Mouse (Mus musculus): ENCODE results near the gene Rnf10.
A peak's percentile ranks its signal among the peaks of the same experiment; 100 is the strongest.
"Not testable (repeated sequence)": the region's sequence is repeated elsewhere in the genome, so short reads cannot be mapped to it uniquely, and the experiment has no call there.

Gene Rnf10

DNA sequence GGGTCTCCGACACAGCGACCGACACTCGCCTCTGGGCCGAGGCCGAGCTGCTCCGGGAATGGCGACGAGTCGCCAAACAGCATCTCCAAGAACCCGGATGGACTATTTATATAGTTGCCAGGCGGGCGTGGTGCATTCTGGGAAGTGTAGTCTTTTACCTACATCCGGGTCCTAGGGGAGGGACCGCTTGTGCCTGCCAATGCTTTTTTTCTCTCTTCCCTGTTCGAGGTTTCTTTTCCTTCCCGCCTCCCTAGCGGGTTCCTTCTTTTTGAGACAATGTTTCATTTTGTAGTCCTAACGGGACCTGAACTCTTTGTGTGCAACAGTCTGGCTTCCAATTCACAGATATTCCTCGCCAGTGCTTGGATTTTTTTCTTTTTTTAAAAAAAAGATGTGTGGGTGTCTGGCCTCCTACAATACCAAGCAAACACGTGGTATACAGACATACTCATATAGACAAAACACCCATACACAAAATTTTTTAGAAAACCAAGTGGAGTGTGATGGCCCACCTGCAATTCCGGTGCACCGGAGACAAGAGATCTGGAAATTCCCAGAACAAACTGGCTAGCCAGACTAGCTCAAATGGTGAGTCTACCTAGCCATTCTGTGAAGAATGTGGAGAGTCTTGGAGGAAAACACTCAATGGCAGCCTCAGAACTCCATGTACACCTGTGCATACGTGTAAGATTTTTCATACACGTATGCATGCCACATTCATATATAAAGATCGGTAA, at the start of gene Rnf10:
TSS of gene Rnf10 (minus strand) at position 87 of the 737 bp plus-strand sequence.
- DNase-seq = peak; percentile 91 to 95

DNA sequence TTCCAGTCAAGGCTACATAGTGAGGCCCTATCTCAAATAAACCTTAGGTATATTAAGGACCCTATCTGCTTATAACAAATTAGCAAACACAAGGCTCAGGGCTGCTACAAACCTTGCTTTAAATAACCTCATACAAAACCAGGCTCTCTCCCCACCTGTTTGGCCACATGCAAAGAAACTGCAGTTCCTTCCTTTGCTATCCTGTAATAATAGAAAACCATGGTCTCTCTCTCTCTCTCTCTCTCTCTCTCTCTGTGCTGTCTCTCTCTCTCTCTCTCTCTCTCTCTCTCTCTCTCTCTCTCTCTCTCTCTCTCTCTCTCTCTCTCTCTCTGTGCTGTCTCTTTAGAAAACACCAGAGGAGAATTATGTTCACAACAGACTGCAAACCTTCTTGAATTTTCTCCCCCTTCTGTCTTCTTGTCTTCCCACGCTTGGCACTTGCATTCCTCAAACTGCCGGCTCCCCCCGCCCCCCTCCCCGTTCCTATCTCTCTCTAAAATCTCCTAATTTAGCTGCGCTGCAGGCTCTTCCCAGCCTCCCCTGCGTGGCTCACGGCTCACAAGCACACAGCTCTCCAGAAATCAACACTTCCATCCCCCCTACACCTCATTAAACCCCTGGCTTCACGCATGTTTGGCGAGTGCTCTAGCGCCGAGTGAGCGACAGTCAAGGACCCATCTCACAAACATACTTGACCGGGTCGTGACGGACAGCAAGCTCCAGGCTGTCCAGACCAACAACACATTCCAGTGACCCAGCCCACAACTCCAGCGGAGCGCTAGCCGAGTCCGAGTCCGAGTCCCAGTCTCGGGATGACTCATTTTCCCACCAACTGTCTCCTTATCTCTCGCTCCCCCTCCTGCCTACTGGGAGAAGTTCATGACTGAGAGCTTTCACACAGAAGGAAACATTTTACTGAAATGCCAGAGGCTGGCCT, 46.6 kb upstream of the Rnf10 start:
- peak in 1 of 2 experiments; percentile 43 for DNase-seq

DNA sequence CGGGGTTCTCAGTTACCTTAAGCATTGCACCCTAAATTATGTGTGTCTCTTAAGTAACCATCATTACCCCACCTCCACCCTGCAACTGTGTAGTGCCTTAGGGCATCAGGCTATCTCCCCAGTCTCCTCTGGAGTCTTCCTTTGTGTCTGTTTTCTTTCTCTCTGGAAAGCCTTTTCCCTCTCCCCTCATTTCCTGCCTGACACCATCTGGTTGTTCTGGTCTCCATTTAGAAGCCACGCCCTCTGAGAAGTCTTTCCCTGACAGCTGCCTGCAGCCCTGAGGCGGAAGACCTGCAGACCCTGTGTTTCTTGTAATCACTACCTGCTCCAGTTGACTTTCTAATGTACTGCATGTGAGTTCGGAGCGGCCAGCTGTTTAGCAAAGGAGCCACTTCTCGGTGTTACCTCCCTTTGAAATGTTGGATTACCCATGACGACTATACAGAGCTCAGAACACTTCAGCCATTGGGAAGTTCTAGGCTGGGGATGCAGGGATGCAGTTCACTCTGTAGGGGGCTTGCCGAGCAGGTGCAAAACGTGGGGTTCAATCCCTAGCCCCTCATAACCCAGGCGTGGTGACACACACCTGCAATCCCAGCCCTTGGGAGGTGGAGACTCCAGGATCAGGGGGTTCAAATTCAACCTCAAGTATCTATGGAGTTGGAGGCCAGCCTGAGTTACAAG, 45.1 kb upstream of the Rnf10 start:
- DNase-seq = peak; percentile 37 to 61

DNA sequence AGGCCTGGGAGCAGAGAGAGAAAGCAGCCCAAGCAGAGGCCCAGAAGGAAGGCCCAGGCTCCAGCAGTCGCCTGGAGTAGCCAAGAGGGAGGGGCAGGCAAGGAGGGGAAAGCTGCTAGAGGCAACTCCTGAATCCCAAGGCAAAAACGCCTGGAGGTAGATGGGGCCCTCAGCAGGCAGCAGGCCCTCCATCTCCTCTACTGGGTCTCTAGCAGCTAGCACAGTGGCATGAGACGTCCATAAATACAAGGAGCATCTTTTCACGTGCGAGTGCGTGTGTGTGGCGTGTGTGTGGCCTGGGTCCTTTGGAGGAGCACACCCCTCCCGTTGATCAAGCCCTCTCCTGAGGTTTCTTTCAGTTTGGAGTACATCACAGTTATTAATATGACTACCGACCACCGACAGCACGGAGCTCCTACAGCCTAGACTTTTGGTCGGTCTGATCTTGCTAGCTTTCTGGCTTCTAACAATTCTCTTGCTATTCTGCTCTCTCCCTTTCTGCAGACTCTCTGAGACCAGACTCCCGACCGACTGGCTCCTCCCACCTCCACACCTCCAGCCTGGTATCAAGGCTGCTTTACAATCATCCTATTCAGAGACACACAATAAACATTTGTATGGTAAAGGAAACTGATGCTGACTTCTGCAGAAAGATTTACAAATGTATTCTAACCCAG, 44.4 kb upstream of the Rnf10 start:
- no peak for DNase-seq

DNA sequence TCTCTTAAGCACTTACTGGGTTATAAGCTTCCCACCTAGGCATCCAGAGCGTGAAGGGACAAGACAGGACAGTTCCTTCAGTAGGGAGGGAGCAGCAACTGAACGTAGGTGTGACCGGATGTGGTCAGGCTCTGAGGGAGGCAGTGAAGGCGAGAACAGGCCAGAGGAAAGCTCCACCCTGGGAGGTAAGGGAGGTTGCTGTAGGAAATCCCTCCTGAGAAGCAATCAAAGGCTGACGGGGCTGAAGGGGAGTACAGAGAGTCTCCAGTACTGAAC, 40.9 kb upstream of the Rnf10 start:
- DNase-seq = no peak

DNA sequence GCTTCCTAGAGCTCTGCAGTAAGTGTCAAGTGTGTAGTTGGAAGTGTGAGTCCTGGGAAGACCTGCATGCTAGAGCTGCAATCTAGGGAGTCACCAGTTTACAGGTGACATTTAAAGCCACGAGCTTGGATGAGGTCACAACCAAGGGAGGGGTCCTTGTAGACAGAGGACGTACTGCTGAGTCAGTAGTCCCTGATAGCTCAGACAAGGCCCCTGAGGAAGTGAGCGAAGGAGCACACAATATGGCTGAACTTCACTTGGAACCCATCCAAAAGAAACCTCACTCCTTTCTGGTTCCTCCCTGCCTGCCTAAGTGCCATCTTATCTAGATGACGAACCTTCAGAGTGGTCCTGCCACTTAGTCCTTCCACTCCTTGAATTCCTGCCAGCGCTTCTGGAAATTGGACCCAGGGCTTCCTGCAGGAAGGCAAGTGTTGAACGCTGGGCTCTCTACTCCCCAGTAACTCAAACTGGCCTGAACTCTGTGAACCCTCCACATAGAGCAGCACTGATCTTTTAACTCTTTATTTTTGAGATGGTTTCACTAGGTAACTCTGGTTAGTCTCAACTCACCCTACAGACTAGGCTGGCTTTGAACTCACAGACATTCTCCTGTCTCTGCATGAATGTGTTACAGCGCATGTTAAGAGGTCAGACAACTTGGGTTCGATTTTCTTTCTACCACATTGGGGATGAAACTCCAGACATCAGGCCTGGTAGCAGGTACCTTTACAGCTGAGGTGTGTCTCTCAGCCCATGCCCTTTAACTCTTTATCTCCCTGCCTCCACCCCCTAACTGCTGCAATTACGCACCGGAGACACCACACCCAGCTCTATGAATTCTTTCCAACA, 40.3 kb upstream of the Rnf10 start:
- no peak for DNase-seq

DNA sequence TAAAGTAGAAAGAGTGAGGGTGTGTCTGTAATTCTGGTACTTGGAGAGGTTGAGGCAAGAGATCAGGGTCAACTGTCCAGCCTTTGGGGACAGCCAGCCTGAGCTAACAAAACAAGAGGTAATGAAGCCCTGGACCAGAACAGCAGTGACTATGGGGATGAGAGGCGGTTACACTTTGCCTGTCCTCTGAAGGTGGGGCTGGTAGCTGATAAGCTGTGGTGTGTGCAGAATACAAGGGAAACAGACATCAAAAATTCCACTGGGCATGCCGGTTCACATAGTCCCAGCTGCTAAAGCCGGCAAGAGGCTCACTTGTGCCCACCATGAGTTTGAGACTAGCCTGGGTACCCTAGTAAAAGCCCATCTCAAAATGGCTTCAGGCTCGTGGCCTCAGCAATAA, 39.7 kb upstream of the Rnf10 start:
- DNase-seq = no peak

DNA sequence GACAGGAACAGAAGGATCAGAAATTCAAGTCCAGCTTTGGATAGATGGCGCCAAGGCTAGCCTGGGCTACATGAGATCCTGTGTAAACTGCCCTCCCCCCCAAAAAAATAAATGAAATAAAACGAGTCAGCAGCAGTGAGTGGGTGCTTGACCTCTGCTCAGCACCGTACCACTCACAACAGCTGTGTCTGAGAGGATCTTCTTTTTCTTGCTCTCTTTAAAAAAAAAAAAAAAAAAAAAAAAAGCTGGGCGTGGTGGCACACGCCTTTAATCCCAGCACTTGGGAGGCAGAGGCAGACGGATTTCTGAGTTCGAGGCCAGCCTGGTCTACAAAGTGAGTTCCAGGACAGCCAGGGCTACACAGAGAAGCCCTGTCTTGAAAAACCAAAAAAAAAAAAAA, 29.5 kb upstream of the Rnf10 start:
- DNase-seq = not testable (repeated sequence)

DNA sequence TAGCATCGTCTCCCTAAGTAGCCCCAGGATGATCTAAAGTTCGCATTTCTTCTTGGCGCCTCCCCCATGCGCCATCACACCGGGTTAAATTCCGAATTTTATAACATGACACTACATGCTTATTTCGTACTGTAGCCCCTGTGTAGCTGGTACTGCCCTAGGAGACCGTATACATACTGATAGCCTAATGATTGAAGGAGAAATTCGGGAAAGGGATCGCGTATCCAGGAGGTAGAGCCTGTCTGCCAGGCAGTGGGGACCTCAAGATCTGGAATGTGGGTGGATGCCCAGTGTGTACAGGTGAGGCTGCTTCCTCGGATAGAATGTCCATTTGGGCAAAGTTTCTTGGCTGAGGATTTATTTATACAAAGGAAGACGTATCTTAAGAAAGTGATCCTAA, 28.9 kb upstream of the Rnf10 start:
- no peak for DNase-seq

DNA sequence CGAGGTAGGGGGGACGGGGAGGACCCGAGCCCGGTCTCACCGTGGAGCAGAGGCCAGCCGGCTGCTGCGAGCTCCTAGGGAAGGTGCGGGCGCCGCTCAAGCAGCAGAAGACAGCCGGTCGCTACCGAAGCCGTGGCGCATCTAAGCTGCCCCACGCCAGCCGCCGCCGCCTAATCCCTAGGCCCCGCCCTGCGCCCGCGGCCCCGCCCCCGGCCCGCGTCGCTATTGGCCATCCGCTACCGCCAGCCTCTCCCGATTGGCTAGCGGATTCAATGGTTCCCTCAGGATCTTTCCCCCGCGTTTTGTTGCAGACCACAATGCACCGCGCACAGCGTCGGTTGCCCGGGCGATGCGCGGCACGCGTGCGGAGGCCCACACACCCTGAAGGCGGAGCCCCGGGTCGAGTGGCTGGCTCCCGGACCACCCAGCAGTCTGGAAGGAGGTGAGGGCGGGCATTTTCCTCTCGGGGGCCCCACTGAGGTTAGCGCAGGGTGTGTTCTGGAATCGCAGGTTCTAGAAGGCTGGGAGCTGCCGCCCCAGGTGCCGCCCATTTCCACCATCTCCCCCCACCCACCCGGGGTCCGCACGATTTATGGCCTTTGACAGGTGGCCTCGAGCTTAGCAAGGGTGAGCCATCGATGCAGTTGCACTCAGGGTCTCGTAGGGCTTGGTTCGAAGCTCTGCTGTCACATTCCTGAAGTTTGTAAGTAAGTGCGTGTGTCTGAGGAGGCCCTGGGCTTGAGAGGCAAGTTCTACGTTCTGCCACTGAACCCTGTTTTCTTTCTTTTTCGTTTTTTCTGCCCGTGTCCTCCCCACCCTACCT, 28.3 kb upstream of the Rnf10 start, which contains the start of gene Dynll1:
TSS of gene Dynll1 (minus strand) at position 208 of the 823 bp plus-strand sequence.
- DNase-seq = peak; percentile 97 to 99

DNA sequence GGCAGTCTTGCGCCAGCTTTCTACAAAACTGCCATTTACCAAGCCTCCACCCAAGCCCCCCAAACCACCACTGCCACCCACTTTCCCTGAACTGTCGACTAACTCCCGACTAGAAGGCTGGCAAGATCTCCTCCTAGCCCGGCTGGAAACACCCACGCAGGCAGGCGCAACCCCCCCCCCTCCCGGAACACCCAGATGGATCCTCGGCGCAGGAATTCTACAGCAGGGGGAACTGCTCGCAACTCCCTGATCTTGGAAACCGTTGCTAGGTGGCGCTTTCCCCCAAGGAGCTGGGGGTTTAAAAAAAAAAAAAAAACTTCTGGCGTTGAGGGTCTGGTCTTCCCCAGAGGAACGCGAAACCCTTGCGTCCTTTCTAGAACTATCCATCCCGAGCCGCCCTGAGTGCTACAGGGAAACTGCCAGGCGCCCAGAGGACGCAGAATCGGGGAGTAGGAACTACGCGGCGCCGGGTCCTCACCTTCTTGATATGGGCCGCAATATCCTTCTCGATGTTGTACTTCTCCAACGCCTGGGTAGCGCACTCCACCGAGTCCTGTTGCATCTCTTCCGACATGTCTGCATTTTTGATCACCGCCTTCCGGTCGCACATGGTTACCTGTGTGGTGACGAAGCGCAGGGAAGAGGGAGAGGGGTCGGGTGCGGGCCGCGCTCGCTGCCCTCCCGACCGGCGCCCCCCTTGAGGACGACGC, 27.5 kb upstream of the Rnf10 start:
- peak in 1 of 2 experiments; percentile 70 for DNase-seq

DNA sequence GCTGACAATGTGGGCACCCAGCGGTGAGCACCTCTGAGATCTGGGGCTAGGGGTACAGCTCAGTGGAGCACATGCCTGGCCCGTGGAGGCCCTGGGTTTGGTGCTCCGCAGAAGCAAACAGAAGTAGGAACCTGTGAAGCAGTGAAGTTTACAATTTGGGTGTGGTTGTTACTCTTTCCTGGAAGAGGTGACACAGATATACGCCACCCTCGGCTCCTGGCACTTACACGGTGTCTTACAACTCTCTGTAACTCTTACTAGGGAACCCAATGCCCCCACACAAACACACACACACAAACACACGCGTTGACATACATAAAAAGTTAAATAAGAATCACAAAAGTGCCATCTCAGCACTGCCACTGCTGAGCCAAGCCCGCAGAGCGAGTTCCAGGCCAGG, 23.6 kb upstream of the Rnf10 start:
- DNase-seq = no peak

DNA sequence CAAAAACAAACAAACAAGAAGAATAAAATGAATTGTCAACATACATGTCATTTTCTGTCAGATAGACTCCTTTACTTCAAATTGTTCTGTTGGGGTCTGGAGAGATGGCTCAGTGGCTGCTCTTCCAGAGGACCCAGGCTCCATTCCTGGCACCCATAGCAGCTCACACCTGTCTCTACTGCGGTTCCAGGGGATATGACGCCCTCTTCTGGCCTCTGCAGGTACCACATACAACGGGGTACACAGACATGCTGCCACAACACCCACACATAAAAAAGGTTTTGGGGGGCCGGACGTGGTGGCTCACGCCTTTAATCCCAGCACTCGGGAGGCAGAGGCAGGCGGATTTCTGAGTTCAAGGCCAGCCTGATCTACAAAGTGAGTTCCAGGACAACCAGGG, 21.5 kb upstream of the Rnf10 start:
- DNase-seq = no peak

DNA sequence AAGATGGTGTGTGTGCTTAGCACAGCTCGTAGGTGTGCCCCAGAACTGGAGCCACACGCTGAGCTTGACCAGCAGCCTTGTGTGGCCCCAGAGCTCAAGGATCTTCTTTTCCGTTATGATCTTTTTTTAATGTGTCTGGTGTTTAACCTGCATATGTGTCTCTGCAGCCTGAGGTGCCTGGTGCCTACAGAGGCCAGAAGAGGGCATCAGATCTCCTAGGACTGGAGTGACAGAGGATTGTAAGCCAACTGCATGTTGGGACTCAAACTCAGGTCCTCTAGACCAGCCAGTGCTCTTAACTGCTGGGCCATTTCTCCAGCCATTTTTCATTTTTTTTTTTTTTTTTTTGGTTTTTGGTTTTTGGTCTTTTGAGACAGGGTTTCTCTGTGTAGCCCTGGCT, 12.0 kb upstream of the Rnf10 start:
- DNase-seq = no peak

DNA sequence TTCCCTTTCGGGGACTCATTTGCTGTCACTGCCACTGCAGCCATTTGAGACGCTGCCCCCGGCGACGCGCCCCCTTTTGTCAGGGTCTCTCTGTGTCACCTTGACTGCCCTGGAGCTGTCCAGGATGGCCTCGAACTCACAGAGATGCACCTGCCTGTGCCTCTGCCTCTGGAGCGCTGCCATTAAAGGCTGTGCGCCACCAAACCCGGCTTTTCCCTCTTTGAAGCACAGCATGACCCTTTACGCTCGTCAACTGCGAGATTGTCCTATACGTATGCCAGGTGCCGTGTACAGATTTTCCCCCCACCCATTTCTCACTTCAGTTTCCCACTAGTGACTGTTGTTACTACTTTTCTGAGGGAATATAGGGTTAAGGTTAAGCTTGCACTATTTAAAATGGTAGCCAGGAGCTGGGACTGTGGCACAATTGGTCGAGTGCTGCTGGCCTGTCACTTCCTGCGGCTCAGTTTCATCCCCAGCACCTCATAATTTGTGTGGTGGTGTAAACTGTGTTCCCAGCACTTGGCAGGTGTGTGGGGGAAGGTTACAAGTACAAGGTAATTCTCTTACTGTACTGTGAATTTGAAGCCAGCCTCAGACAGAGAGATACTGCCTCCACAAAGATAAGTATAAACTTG, 7.5 kb upstream of the Rnf10 start:
- DNase-seq = peak in 1 of 2 experiments; percentile 47

DNA sequence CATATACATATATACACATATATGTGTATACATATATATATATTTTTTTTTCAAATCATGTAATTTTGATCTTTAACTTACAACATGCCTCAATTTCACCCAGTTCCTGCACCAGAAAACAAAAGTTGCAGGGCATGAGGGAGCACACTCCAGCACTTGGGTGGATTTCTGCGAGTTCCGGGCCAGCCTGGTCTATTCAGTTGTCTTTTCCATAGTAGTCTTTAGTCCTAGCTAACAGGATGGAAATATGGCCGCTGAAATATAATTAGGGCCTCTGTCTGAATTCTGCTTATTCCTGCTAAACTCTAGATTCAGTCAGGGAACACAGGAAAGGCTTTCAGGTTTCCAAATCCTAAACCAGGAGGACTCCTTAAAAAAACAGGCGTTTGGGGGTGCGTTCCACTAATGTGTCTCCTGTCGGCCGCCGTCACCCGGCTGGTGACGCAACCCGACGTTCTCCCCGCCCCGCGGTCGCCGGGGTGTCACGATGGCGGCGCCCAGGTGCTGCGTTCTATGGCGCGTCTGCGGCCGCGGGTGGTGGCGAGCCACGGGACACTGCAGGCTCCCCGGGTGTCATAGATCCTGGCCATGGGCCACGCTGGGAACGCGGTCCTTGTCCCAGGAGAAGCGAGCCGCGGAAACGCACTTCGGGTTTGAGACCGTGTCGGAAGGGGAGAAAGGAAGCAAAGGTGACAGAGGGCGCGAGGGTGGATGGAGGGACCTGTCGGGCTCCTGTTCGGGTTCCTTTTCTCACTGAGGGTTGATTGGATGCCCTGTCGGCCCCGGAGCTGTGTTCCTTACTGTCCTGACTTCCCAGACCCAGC, 6.7 kb upstream of the Rnf10 start, which contains the start of gene Coq5:
TSS of gene Coq5 (plus strand) at position 441 of the 824 bp plus-strand sequence.
- DNase-seq = peak; percentile 70 to 74

DNA sequence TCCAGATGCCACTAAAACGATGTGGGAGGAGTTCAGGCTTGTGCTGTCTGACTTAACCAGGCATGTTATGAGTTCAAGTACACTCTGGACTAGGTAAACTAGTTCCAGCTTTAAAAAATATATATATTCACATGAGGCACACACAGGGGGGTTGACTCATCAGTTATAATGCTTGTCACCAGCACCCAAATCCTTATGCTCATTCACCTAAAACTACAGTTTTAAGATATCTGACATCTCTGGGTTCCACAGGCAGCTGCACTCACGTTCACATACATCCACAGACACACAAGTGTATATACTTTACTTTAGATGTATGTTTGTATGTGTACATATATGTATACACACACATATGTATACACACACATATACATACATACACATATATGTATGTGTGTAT, 6.1 kb upstream of the Rnf10 start:
- no peak for DNase-seq

DNA sequence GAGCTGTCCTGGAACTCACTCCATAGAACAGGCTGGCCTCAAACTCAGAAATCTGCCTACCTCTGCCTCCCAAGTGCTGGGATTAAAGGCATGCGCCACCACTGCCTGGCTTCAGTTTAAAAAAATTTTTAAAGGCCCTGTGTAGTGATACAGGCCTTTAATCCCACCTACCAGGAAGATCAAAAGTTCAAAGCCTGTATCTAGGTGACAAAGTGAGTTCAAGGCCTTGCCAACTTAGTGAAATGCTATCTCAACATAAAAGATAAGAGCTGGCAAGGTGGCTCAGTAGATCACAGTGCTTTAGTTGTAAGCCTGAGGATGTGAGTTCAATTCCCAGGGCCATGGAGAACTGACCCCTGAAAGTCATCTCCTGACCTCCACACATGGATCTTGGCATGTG, 5.4 kb upstream of the Rnf10 start:
- DNase-seq = no peak

DNA sequence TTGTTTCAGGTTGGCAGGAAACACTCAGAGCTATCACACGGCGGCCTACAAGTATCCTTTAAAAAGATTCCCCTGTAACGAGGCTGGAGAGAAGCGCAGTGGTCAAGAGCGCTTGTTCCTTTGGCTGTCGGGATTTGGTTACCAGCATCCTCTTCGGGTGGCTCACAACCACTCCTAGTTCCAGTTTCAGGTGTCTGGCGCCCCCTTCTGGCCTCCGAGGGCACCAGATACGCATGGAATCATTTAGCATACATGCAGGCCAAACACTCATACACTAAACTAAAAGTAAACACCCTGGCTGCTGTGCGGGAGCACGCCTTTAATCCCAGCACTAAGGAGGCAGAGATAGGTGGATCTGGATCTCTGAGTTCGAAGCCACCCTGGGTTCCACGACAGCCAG, 3.3 kb upstream of the Rnf10 start:
- DNase-seq = peak in 1 of 2 experiments; percentile 11

Data from thymus, adult 18-20 months (tissue).